Mouse (Mus musculus) heart, postnatal 0 days (tissue): ENCODE data around the gene Smtn. TPM values are rescaled to one million over a fixed set of nuclear protein-coding genes. Genes with fewer than 3 reads are reported as not detected.
A peak's percentile ranks its signal among the peaks of the same experiment; 100 is the strongest.

Source experiments
- ATAC-seq: fragments of 200-750 bp; cut with Nextera tagmentation; 2 replicates; pipeline ENCODE4 v1.8.0; 2017; ENCODE audit warnings: low read depth, moderate number of reproducible peaks, moderate library complexity; ENCODE audit not compliant: insufficient read depth
- DNase-seq: peaks from one replicate; pipeline ENCODE4 v3.0.0-alpha.2; 2016; ENCODE audit warnings: low spot score
- H3K27ac ChIP-seq: fragments of 300-500 bp; sonication (generic); 2 replicates; pipeline ENCODE4 v1.5.1; 2014; ENCODE audit warnings: low read depth, mild to moderate bottlenecking
- H3K27me3 ChIP-seq: fragments of 300-500 bp; sonication (generic); 2 replicates; pipeline ENCODE4 v1.6.1; 2014; ENCODE audit warnings: low read length, mixed read lengths; ENCODE audit not compliant: control insufficient read depth, insufficient read depth
- H3K36me3 ChIP-seq: fragments of 300-500 bp; sonication (generic); replicated peaks from 2 replicates; pipeline ENCODE4 v1.6.1; 2014; ENCODE audit warnings: low read length, mixed read lengths; ENCODE audit not compliant: control insufficient read depth, insufficient read depth
- H3K4me1 ChIP-seq: fragments of 300-500 bp; sonication (generic); 2 replicates; pipeline ENCODE4 v1.6.1; 2014; ENCODE audit warnings: antibody characterized with exemption; ENCODE audit not compliant: control insufficient read depth, insufficient read depth
- H3K4me2 ChIP-seq: fragments of 300-500 bp; sonication (generic); 2 replicates; pipeline ENCODE4 v1.6.1; 2014; ENCODE audit warnings: low read depth, mild to moderate bottlenecking, low read length, moderate library complexity
- H3K4me3 ChIP-seq: fragments of 300-500 bp; sonication (generic); 2 replicates; pipeline ENCODE4 v1.5.1; 2014; ENCODE audit warnings: low read depth, low read length
- H3K9ac ChIP-seq: fragments of 300-500 bp; sonication (generic); replicated peaks from 2 replicates; pipeline ENCODE4 v1.6.1; 2014; ENCODE audit warnings: low read depth, low read length, mixed read lengths
- H3K9me3 ChIP-seq: fragments of 300-500 bp; sonication (generic); replicated peaks from 2 replicates; pipeline ENCODE4 v1.6.1; 2016; ENCODE audit warnings: low read length; ENCODE audit not compliant: control insufficient read depth
- CTCF ChIP-seq: IDR thresholded peaks from 2 replicates; pipeline ENCODE4 v1.5.1; 2016; ENCODE audit warnings: antibody characterized with exemption, control low read depth, low read depth
- EP300 ChIP-seq: IDR thresholded peaks from 2 replicates; pipeline ENCODE4 v1.6.1; 2016; ENCODE audit warnings: antibody characterized with exemption, low read depth
- WGBS: fragments of 180-500 bp; shearing (Covaris S2); extraction: QIAGEN DNeasy Blood & Tissue Kit; methylation state at CpG from one replicate; pipeline ENCODE4 v1.1.7; 2014; 5-methylcytosine and 5-hydroxymethylcytosine counted together
- polyA plus RNA-seq: library from polyadenylated mRNA; unstranded; fragments of >200 nt; fragmentation: Nextera tagmentation; extraction: Ambion mirVana; gene quantifications from 2 replicates; pipeline ENCODE4 v1.2.1, GENCODE M21; 2015
- total RNA-seq: library from RNA; depleted of rRNA; stranded (reverse); fragments of >200 nt; gene quantifications from 2 replicates; pipeline ENCODE4 v1.2.3, GENCODE M21; 2014; ENCODE audit warnings: low replicate concordance

Gene Smtn
- total and polyA plus RNA-seq, 2 experiments from 2014 or later: 94.2 to 104 TPM

GRCm38 (mm10) chr11:3492748-3493147, 47.7 kb downstream of the Smtn start:
- Histone ChIP-seq H3K4me3 (no peak overlapping the region), H3K9ac (no peak overlapping the region), H3K4me2 (no peak overlapping the region), H3K36me3 (peaks cover 3% of the 10 kb centered on the region; the same call in 1 of the 2 replicates), H3K27ac (no peak overlapping the region), H3K9me3 (no peaks in the 10 kb centered on the region), H3K27me3 (no peaks in the 10 kb centered on the region), H3K4me1 (no peaks in the 10 kb centered on the region)
- WGBS: 66% methylated on average over 4 of the region's 4 CpGs
- no peak for ATAC-seq
- no peak for DNase-seq
- no peak for TF ChIP-seq CTCF
- TF ChIP-seq EP300: no peak

- no peaks in the 10 kb centered on the region for H3K27me3 ChIP-seq
- H3K9ac ChIP-seq: no peak overlapping the region
- H3K36me3 ChIP-seq: no peaks in the 10 kb centered on the region
- no peaks in the 10 kb centered on the region for H3K9me3 ChIP-seq
- DNase-seq: no peak
- WGBS: 47% methylated on average over 5 of the region's 5 CpGs
- no peak for ATAC-seq
- H3K27ac ChIP-seq: no peak overlapping the region
- H3K4me1 ChIP-seq: no peaks in the 10 kb centered on the region
- H3K4me3 ChIP-seq: no peak overlapping the region
- TF ChIP-seq CTCF (no peak), EP300 (no peak)
- H3K4me2 ChIP-seq: no peak overlapping the region
Measured at GRCm38 (mm10) chr11:3489036-3489435, 51.4 kb downstream of the Smtn start.

GRCm38 (mm10) chr11:3487952-3488570, 52.4 kb downstream of the Smtn start, which contains the start of gene Pla2g3:
Pla2g3 (plus strand) TSS chr11:3488284.
- no peak within 1 kb of the TSS for H3K9ac ChIP-seq
- no peaks in the 10 kb centered on the region for H3K27me3 ChIP-seq
- no peak for TF ChIP-seq EP300
- TF ChIP-seq CTCF: no peak
- ATAC-seq: peak; percentile 24; the same call in 1 of the 2 replicates
- 25% methylated on average over 11 of the region's 11 CpGs for WGBS
- H3K4me1 ChIP-seq: no peaks in the 10 kb centered on the region
- no peak for DNase-seq
- H3K4me3 ChIP-seq: no peak within 1 kb of the TSS
- no peaks in the 10 kb centered on the region for H3K36me3 ChIP-seq
- no peaks in the 10 kb centered on the region for H3K9me3 ChIP-seq
- H3K27ac ChIP-seq: no peak within 1 kb of the TSS
- H3K4me2 ChIP-seq: no peak within 1 kb of the TSS

GRCm38 (mm10) chr11:3486349-3486748, 54.1 kb downstream of the Smtn start:
- no peak overlapping the region for H3K27ac ChIP-seq
- DNase-seq: no peak
- no peaks in the 10 kb centered on the region for H3K4me1 ChIP-seq
- H3K4me2 ChIP-seq: no peak overlapping the region
- 52% methylated on average over 7 of the region's 7 CpGs for whole genome bisulfite sequencing
- TF ChIP-seq CTCF: no peak
- no peak for TF ChIP-seq EP300
- no peaks in the 10 kb centered on the region for H3K9me3 ChIP-seq
- no peak for ATAC-seq
- H3K36me3 ChIP-seq: no peaks in the 10 kb centered on the region
- no peaks in the 10 kb centered on the region for H3K27me3 ChIP-seq
- H3K9ac ChIP-seq: no peak overlapping the region
- H3K4me3 ChIP-seq: no peak overlapping the region

- no peak overlapping the region for H3K4me3 ChIP-seq
- H3K9me3 ChIP-seq: no peaks in the 10 kb centered on the region
- H3K9ac ChIP-seq: no peak overlapping the region
- WGBS: 60% methylated on average over 11 of the region's 11 CpGs
- DNase-seq (no peak), ATAC-seq (no peak)
- TF ChIP-seq EP300: no peak
- TF ChIP-seq CTCF: no peak
- no peak overlapping the region for H3K27ac ChIP-seq
- H3K4me2 ChIP-seq: no peak overlapping the region
- no peaks in the 10 kb centered on the region for H3K27me3 ChIP-seq
- H3K4me1 ChIP-seq: no peaks in the 10 kb centered on the region
- H3K36me3 ChIP-seq: no peaks in the 10 kb centered on the region
Measured at GRCm38 (mm10) chr11:3483980-3484642, 56.3 kb downstream of the Smtn start.
